Mouse (Mus musculus) gastrocnemius, adult 18-20 months (tissue): Measurements from ENCODE around the gene Mecom. TPM values are rescaled to one million over a fixed set of nuclear protein-coding genes. Genes with fewer than 3 reads are reported as not detected.

ENCODE experiments used
- DNase-seq: peaks from one replicate; pipeline ENCODE4 v3.0.0; 2021; ENCODE audit warnings: low spot score
- total RNA-seq, 2 experiments: library from RNA; stranded (reverse); gene quantifications; 2 replicates each; pipeline ENCODE4 v1.2.3; 2021

Gene Mecom
- total RNA-seq, 2 experiments from 2014 or later: 4.2 to 6.1 TPM

DNA sequence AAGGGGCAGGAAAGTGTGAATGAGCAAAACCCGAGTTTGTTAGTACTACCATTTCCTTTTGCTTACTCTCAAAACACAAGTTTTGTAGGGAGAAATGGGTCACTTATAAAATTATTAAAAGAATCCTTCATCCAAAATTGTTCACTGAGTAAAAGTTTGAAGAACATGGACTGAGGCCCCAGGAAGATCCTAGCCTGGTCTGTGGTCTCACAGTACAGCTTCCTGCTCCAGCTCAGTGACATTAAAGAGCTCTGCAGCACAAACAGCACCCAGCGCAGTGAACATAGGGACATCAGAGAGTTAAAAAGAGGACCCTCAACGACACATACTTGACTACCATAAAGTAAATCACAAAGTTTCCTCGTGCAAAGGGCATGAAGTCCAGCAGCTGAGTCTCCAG is 59.0 kb downstream of the Mecom start:
- DNase-seq: no peak

DNA sequence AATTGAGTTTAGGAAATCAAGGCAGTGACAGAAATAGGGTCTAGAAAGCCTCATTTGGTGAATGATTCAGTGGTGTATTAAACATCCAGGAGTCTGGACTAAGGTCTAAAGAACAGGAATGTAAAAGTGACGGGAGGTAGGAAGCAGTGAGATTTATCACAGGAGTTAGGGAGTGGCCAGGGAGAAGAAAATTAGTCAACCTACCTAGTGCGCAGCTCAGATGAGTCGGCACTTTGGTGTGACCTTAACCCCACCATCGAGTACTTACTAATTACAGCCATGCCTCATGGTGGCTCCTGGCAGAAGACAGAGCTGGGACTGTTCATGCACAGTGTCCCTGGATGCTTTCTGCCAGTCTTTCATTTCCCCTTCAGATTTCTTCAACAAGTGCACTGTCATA is 61.4 kb downstream of the Mecom start:
- no peak for DNase-seq

DNA sequence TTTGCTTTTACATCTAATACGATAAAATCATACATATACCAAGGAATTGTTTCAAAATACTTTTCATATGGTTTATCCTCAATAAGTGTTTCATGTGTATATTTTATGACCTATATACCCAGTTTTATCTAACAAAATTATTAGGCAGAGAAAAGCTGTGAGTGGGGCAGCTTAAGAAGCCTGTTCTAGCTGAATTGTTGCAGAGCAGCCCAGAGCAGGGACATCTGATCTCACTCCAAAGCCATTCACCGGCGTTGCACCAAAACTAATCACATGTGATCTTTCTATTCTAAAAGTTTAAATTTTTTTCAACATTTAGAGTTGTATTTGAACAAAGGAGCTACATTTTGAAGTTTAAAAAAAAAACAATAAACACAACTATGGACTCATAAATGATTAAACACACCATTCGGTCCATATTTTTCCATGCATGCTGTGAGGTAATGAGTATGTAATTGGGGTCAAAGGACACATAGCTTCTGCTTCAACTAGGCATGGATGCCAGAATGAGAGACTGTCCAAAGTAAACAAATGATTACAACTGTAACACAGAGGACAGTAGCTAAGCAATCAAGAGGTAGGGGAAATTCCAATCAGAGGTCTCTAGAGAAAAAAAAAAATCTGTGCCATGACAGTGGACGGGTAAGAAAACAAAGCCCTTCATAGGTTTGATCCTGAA is 64.7 kb downstream of the Mecom start:
- DNase-seq: no peak

DNA sequence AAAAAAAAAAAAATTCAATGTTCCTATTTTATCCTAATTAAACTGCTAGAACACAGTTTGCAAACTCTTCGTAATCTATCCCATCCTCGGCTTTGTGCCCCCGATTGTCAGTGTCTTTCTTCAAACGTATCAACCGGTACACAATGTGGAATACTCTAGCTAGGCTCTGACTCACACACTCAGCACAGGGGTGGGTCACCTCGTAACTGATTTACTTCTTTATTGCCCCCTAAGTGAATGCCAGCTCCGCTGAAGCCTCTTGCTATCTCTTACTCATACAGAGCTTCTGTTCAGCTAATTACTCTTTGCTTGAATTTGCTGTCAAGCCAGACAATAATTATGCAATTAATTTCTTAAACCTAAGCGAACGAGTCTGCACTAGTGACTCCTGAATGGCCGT is 66.1 kb downstream of the Mecom start:
- DNase-seq: no peak

DNA sequence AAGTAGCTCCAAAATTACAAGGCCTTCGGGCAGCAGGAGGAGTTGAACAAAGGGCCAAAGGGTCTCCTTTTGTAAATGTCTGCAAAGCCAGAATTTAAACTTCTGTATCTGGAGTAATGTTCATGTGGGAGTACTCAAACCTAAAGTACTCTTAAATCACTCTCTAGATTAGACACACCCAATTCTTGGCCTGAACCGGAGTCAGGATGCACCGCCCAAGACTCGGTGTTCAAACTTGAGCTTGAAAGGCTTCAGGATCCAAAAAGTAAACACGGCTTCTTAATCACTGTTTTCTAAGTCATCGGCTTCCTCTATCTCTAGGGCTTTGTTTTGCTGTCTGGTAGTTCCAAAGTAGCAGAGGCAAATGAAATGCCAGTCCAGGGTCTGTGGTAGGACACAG is 67.3 kb downstream of the Mecom start:
- no peak for DNase-seq

DNA sequence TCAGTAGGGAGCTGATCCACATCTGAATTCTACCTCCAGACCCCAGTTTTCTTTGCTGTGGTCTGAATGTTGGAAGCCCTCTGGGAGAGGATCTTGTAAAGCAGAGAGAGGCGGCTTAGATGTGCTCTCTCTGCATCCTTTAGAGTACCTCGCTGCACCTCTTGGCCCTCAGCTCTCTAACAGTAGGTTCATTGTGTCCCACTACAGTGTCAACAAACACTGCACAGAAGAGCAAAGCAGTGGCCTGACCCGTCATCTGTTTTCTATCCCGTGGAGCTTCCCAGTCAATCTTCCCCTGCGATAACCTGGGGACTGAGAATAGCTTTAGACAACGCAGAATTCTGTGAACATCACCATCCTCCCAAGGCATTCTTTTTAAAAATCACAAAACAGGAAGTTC is 69.6 kb downstream of the Mecom start:
- no peak for DNase-seq

DNA sequence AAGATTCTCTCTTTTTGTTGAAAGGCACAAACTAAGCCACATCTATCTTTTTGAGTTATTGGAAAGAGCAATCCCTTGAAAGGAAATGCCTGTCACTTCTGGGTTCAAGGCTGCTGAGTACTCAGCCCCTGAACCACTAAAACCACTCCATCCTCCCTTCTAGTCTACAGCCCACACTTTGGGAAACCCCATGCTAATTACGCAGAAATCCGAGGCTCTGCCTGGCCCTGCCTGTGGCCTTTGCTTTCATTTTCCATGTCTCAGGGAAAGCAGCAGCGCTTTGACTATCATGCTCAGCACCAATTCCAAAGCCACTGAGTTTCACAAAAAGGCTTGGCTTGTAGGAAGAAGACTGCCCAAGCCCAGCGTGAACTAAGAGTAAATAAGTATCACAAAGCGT is 70.8 kb downstream of the Mecom start:
- DNase-seq: no peak

DNA sequence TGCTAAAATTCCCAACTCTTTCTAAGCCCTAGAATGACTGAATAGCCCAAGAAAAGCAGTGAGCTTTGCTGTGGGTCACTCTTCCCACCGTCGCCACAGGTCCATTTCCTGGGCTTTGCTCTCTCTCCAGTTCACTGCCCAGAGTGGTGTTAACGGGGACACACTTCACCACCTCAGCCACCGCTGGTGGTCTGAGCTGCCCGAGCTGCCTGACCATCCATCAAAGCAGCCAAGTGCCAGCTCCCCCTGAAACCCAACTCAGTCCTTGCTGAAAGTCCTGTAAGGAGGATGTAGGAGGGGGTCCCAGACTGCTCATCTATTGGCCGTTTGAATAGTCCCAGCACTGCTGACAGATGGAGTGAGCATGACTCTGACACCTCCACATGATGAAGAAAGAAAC is 72.2 kb downstream of the Mecom start:
- no peak for DNase-seq

DNA sequence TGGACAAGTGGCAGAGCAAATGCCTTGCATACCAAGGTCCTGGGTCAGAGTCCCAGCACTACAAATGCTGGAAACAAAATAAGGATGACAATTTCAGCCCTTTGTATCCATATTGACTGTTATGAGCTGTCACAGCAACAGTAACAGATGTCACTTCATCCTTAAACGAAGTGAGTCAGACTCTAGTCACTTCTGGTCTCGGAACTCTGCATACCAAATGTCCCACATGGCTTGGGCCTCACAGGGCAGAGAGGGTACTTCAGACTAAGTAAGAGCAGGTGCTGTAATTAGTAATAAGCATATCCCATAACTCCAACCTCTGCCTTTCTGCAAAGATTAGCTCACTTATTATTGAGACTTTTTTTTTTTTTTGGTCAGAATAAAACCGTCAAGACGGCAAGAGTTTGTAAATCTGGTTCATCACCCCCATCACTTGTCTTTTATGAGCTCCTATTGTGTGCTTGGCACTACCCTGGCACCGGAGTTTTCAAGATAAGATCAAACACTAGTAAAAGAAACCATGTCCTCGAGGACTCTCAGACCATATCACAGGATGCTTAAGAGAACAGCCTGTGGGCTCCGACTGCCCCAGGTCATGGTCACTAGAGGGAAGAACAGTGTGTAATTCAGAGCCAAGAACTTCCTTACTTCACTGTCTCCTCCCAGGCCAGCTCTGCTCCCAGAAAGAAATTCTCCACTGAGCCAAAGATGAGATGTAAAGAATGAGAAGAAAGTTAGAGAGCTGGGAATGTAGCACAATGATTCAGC is 79.6 kb downstream of the Mecom start:
- DNase-seq: no peak

DNA sequence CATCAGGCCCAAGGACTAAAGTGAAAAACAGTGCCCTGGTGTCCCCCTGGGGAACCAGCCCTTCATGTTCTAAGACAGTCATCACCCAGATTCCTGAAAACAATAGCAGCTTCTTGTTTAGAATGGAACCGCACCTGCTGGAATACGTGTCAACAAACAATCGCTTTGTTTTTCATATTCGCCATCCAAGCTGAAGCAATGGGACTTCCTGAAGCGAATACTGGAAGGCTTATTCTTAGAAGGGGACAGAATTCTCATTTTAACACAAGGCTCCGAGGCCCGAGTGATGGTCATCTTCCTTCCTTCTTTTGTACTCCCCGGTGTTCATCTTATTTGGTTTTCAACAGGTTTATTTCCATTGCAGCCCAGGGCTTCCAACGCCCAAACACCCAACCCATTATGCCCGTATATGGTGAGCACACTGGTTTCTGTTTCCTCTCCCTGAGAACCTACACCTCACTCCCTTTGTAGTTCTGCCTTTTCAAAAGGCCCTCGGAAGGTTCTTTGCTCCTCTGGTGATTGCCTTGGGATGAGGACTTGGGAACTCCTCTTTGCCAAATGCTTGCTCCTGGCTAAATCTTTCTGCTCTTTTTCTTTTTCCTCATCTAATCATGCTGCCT is 81.7 kb downstream of the Mecom start:
- DNase-seq: no peak

DNA sequence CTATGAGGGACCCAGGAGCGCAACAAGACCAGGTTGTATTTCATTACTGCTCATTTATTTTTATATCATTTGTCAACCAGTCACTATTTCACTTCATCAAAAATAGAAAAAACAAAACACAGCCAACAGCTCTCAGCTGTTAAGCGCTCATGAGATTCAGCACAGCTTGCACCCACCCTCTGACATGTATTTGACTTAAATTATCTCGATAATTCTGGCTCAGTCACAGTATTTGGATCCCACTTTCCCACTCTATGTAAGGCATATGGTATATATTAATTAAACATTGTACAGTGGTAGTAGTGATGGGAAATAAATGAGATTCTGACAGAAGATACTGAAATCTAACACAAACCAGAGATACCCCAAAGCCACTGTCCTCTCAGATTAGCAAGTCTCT is 83.3 kb downstream of the Mecom start:
- DNase-seq: no peak

DNA sequence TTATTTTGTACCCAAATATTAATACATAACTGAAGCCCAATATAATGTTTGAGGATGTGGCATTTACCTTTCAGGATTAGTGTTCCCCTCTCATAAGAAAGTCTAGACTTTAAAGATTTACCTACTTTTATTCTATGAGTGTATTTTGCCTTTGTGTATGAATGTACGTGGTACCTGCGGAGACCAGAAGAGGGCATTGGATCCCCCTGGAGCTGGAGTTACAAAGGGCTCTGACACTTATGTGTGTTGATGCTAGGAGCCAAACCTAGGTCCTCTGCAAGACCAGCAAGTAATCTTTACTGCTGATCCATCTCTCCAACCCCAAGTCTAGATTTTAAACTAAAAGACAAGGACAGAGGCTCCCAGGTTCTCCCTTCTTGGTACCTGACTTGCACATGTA is 86.0 kb downstream of the Mecom start:
- DNase-seq: no peak

DNA sequence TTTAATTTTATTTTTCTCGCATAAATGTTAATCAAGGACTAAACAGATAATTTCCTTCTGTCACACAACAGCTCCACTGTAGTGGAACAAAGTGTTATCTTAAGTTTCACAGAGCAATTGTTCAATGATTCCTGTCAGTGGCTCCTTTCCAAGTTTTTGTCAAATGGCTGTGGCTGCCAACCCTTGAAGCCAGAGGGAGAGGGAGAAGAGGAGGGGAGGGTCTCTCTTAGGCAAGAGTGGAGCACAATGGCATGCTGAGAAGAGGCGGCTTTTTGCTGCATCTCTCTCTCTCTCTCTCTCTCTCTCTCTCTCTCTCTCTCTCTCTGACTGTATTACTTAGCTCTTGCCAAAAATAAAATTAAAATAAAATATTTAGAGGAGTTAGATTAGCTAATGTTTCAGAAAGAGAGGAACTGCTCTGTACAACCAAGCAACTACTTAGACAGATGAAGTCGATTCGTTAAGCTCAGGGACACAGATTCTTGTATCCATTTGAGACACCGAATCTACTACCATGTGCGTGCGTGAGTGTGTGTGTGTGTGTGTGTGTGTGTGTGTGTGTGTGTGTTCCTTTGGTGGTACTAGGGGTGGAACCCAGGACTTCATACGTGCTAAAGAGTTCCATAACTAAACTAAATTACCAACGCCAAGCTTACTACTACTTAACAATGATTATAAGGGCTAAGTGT is 86.8 kb downstream of the Mecom start:
- no peak for DNase-seq

DNA sequence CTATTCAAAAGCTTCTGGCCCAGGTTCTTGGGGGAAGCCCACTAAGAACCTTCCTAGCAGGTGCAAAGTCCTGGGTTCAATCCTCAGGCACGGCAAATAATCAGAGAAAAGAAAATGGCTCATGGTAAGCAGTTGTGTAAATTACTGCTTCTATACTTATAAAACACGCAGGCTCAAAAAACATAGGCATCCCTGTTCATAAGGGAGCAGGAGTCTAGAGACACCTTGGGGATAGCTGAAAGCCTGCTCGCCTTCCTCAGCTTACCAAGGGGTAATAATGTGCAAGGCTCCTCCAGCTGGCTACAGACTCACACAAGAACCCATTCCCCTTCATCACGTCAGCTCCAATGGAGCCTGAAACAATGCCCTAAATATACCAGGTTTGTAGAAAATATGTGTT is 88.2 kb downstream of the Mecom start:
- DNase-seq: no peak

DNA sequence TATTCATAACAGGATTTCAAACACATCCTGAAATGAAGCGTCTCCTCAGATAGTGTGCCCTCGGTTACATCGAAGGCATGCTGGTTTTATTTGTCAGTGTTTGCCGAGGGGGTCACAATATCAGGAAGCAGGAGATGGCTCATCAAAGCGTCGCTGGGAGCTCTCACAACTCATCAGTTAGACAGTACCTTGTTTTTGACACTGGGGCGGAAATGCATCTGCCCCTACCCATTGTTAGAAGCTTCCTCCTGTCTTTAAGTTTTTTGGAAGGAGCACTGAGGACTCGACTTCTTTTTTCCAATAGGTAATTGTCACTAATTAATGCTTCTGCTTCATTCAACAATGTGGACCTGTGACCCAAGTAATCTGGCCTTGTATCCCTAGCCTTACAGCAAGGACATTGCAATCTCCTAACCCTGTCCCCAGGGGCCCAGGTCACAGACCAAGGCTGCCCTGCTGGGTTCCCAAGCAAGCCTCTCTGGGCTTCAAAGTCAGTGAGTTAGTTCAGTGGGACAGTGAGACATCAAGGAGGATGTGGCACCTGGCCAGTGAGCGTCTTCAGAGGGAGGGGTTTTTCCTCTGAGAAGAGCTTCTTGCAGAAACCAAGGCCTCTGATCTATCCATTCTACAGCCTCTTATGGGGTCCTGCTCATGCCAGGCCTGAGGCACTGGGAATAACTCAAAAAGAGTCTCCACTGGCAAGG is 89.7 kb downstream of the Mecom start:
- DNase-seq: no peak

DNA sequence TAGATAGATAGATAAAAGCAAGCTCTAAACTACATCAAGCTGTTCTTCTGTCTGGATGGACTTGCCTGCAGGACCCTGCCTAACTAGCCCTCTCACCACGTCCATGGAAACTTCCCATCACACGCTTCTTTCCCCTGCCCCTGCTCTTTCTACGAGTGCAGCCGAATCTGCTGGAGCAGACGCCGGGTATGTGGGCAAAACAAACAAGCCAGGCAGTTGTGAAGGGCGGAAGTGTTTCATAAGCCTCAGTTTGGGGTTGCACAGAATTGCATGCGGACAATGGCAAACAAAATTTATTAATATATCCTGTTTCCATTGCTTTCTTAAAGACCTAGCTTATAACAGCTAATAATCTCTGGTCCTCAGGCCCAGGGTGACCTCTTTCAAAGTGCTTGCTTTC is 91.9 kb downstream of the Mecom start:
- DNase-seq: no peak

DNA sequence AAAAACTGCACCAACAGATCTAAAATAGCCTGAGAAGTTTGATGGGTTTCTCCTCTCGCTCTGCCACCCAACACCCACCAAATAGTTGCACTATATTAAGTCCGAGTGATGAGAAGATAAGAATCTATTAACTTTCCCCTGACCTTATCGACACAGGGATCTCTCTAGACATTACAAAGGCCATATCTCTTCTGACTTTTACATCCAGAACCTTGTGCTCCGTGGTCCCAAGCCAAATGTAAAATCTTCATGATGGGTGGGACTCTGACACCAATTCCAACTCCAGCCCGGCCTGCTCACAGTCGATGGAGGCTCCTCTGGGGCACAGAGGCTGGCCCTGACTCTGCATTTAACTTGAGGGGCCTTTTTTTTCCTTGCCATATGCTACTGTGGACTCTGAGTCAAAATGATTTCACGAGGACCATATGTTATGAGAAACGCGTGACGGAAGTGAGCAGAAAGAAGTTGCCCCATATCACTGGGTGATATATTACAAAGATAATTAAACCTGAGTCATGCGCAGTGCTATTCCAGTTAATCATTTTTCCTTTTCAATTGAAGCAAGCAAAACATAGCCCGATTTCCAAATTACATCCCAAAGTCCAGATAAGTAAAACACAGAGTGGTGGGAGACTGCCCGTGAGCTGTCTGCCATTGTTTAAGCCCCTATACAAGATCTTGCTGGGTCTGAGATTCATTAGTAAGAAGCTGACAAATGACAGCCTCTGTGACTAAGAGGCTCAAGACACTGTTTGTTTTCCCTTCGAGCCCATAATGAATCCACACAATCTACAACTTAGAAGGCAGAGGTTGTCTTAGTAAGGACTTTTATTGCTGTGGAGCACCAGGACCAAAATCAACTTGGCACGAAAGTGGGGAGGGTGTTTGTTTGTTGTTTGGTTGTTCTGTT is 94.0 kb downstream of the Mecom start:
- DNase-seq: no peak

DNA sequence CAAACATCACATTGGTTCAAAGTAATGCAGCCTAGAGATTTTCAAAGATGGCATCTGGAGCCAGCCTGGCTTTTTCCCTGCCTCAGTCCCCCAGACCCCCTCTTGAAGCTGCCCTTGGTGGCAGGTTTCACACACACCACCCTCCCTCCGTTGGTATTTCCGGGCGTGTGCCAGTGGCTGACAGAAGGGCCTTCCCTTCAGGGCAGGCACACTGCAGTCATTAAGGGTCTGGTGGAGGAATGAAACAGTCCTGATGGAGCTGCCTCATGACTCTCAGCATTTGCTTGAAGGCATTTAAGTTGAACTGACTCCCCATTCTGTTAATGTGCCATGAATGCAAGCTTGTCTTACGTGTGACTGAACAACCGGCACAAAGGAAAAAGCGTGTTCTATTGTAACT is 94.8 kb downstream of the Mecom start:
- no peak for DNase-seq

DNA sequence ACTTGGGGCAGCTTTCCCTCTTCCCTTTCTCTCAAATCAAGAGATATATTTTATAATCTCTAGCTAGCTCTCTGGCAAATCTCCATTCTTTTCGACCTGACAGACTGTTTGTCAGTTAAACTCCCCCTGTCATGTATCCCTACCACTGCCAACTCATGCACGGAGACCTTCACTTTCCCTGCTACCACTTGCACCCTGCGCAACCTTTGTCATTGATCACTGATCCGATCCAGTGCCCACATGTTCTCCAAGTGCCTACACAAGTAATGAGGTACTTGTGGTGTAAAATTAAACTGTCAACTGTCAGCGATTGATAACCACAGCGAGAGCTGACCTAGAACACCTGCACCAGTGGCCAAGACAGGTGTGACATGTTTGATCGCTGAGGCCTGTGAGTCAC is 95.3 kb downstream of the Mecom start:
- no peak for DNase-seq

DNA sequence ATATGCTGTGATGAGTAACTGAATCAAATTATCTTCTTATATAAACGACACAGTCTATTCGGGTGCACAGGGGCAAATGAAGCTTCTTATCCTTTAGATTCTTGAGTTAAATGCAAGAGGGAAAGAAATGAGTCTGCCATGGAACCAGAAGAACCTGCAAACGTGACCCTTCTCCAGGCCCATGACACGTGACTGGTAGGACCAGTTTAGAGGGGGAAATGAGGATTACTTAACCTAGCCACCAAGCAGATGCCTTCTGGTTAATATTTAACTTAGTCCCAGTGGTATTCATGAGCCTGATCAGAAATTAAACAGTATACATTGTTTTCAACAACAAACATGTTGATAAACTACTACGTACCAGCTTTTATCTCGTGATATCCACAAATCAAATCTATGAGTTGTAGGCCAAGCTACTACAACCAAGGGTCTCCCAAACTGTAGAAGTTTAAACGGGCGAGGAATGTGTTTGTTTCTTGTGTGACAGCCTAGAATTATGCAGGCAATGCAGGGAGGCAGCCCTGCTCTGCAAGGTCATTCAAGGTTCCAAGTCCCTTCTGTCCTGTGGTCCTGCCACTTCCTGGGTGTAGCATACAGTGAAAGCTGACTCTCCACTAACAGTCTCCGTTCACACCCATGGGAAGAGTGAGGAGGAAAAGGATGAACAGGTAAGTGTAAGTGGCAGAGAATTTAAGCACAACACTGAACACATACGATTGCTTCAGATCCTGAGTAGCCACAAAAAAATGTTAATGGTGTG is 97.4 kb downstream of the Mecom start:
- no peak for DNase-seq
